Mouse (Mus musculus) spleen, adult 2 months (tissue): Measurements from ENCODE around the gene Sgcd. TPM values are rescaled to one million over a fixed set of nuclear protein-coding genes. Genes with fewer than 3 reads are reported as not detected.

Source experiments
- DNase-seq, 2 experiments: peaks; one replicate each; pipeline versions ENCODE4 v3.0.0 to v3.0.0-alpha.2; 2012 to 2021; ENCODE audit warnings: low spot score in 2 of 2, low read depth in 1 of 2
- H3K27ac ChIP-seq: fragments of 200-500 bp; 2 replicates; pipeline ENCODE4 v1.5.1; 2012; ENCODE audit warnings: low read length, inconsistent platforms; ENCODE audit not compliant: insufficient read depth
- H3K27me3 ChIP-seq: fragments of 200-500 bp; 2 replicates; pipeline ENCODE4 v1.6.1; 2012; ENCODE audit warnings: mild to moderate bottlenecking, moderate library complexity, low read length, inconsistent platforms; ENCODE audit not compliant: control insufficient read depth, insufficient read depth
- H3K36me3 ChIP-seq: fragments of 200-500 bp; 2 replicates; pipeline ENCODE4 v1.6.1; 2012; ENCODE audit warnings: mild to moderate bottlenecking, low read length, inconsistent platforms; ENCODE audit not compliant: control insufficient read depth, insufficient read depth
- H3K4me1 ChIP-seq: fragments of 200-500 bp; 2 replicates; pipeline ENCODE4 v1.6.1; 2011; ENCODE audit warnings: inconsistent platforms; ENCODE audit not compliant: control insufficient read depth, insufficient read depth, insufficient read length
- H3K4me3 ChIP-seq: fragments of 200-500 bp; 2 replicates; pipeline ENCODE4 v1.5.1; 2011; ENCODE audit warnings: mild to moderate bottlenecking, inconsistent platforms; ENCODE audit not compliant: insufficient read depth, insufficient read length; ENCODE audit errors: extremely low read depth
- CTCF ChIP-seq: fragments of 200-500 bp; IDR thresholded peaks from 2 replicates; pipeline ENCODE4 v1.5.1; 2011; ENCODE audit warnings: mild to moderate bottlenecking, inconsistent platforms; ENCODE audit not compliant: insufficient read depth, insufficient read length, insufficient replicate concordance; ENCODE audit errors: extremely low read depth
- POLR2A ChIP-seq: fragments of 200-500 bp; IDR thresholded peaks from 2 replicates; pipeline ENCODE4 v1.6.1; 2011; ENCODE audit warnings: low read depth, low read length, inconsistent platforms
- WGBS: fragments of 180-500 bp; shearing (Covaris S2); methylation state at CpG from one replicate; pipeline ENCODE4 v1.1.7; 2018; 5-methylcytosine and 5-hydroxymethylcytosine counted together
- polyA plus RNA-seq: library from polyadenylated mRNA; depleted of rRNA; stranded (reverse); fragments of >200 nt; gene quantifications from 2 replicates; pipeline ENCODE4 v1.2.3, GENCODE M21; 2012

The Sgcd gene
- polyA plus RNA-seq, 1 experiment, result 0.07 TPM

DNA sequence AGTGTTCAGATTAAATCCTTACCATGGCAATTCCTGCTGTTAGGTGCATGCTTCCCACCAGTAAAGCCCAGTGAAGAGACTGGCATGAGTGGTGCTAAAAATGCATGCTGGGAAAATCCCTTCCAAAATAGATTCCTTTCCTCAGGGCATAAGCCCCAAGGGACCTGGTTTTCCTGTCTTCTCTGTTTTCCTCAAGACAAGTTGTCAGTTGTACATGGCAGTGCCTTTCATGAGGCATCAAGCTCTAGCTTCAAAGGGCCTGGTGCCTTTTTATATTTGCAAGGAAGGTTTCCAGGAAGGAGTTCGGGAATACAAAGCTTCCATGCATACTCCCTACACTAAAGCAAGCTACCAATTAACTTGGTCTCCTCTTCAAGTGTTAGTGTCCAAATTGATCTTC is 782.3 kb downstream of the Sgcd start:
- Histone ChIP-seq H3K4me3 (no peak overlapping the region), H3K27ac (no peak overlapping the region), H3K27me3 (no peaks in the 10 kb centered on the region), H3K4me1 (no peaks in the 10 kb centered on the region), H3K36me3 (no peaks in the 10 kb centered on the region)
- no peak for DNase-seq
- 78% methylated on average over 1 of the region's 1 CpGs for WGBS
- TF ChIP-seq CTCF (no peak), POLR2A (no peak)

DNA sequence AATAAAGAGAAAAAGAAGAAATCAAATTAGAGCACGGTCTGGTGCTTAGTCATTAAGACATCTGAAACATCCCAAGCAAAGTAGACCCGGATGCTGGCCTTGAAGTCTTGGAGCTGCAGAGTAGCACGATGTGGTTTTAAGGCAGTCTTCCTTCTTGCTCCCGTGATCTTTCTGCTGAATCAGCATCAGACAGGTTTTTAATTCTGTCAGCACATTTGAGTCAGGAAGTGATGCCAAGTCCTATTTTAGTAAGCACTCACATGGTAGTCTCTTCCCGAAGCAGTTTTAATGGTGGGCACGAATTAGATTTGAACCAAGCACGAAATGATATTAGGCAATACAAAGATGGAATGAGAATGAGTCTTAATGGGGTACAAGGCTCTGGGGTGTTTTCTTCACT is 789.7 kb downstream of the Sgcd start:
- Histone ChIP-seq H3K4me1 (no peaks in the 10 kb centered on the region), H3K27me3 (no peaks in the 10 kb centered on the region), H3K27ac (no peak overlapping the region), H3K36me3 (no peaks in the 10 kb centered on the region), H3K4me3 (no peak overlapping the region)
- no peak for DNase-seq
- no peak for TF ChIP-seq POLR2A
- no peak for TF ChIP-seq CTCF
- 73% methylated on average over 7 of the region's 7 CpGs for WGBS

DNA sequence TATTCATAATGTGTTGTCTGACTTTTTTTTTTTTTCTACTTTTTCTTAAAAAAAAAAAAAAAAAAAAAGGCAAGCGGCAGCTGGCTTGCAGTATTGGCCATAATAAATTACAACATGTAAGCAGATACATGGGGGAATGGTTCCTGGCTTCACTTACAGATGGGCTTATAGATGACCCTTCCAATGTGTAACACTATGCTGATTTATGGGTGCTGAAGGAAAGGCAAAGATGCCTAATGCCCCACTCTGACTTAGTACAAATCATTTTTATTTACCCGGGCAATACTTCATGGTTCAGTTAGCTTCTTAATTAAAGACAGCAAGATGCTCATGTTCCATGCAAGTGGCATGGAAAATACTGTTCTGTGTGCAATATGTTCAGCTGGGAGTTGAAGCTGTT is 800.2 kb downstream of the Sgcd start:
- Histone ChIP-seq H3K27ac (no peak overlapping the region), H3K4me1 (no peaks in the 10 kb centered on the region), H3K4me3 (no peak overlapping the region), H3K27me3 (no peaks in the 10 kb centered on the region), H3K36me3 (no peaks in the 10 kb centered on the region)
- TF ChIP-seq CTCF (no peak), POLR2A (no peak)
- no peak for DNase-seq
- WGBS, result 91% methylated on average over 2 of the region's 2 CpGs

DNA sequence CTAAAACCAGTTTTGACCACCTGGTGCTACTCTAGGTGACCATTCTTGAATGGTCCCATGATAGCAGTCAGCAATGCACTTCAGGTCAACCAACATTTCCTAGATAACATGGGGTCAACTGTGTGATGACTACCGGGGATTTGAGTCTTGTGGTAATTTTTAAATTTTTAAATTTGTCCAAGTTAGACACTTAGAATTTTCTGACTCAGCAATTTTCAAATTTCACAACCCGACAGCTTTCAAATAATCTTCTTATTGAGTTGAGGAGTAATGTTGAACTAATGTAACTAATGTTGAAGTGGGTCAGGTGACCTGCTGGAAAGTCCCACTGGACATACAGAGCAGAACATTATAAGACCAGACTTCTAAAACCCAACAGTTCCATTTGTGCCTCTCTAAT is 813.8 kb downstream of the Sgcd start:
- no peak for TF ChIP-seq CTCF
- TF ChIP-seq POLR2A, result no peak
- H3K27me3 ChIP-seq, result no peaks in the 10 kb centered on the region
- no peak for DNase-seq
- 76% methylated on average over 2 of the region's 2 CpGs for WGBS
- H3K4me1 ChIP-seq, result no peaks in the 10 kb centered on the region
- no peaks in the 10 kb centered on the region for H3K36me3 ChIP-seq
- H3K27ac ChIP-seq, result no peak overlapping the region
- H3K4me3 ChIP-seq, result no peak overlapping the region

DNA sequence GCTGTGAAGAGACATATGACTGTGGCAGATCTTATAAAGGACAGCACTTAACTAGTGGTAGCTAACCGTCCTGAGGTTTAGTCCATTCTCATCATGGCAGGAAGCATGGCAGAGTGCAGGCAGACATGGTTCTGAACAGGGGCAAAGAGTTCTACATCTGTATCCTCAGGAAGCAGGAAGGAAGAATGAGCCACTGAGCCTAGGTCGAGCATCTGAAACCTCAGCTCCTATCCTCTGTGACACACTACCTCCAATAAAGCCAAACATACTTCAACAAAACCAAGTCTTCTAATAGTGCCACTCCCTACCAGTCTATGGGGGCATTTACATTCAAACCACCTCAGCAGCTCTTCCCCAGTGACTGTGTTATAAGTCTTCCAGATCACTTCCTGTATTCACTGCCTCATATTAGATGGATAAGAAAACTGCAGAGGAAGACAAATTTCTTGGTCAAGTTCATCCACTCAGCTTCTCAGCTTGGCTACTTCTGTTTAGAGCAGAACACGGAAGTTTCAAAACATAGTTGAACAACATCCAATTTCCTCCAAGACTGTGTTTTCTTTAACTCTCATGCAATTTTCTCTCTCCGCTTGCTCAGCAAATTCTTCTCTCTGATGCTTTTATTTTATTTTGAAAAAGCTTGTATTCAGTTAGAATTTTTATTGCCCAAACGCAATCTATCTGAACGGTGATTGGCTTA is 817.7 kb downstream of the Sgcd start:
- Histone ChIP-seq H3K36me3 (no peaks in the 10 kb centered on the region), H3K4me1 (no peaks in the 10 kb centered on the region), H3K4me3 (no peak overlapping the region), H3K27ac (peak overlapping the region; percentile 29; the same call in 1 of the 2 replicates), H3K27me3 (no peaks in the 10 kb centered on the region)
- WGBS, result 50% methylated on average over 6 of the region's 6 CpGs
- no peak for TF ChIP-seq POLR2A
- no peak for TF ChIP-seq CTCF
- no peak for DNase-seq

DNA sequence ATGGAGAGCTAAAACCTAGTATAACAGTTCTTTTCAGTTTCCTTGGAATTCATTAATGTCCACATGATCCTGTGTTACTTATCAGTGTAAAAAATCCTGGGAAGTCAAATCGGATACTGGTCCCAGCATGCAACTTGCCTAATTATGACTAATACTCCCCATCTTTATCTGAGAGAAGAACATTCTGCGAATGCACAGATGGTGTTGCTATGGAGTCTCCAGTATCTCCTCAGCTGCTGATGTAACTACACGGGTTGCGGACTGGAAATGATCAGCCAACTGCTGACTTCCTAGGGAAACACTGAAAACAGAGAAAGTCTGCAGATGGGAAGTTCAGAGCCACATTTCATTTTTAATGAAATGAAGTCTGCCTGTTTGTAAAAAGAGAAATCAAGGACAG is 821.4 kb downstream of the Sgcd start:
- no peaks in the 10 kb centered on the region for H3K36me3 ChIP-seq
- no peak for TF ChIP-seq POLR2A
- no peak for TF ChIP-seq CTCF
- no peaks in the 10 kb centered on the region for H3K27me3 ChIP-seq
- DNase-seq, result no peak
- no peaks in the 10 kb centered on the region for H3K4me1 ChIP-seq
- WGBS, result 84% methylated on average over 4 of the region's 4 CpGs
- H3K27ac ChIP-seq, result no peak overlapping the region
- H3K4me3 ChIP-seq, result no peak overlapping the region

DNA sequence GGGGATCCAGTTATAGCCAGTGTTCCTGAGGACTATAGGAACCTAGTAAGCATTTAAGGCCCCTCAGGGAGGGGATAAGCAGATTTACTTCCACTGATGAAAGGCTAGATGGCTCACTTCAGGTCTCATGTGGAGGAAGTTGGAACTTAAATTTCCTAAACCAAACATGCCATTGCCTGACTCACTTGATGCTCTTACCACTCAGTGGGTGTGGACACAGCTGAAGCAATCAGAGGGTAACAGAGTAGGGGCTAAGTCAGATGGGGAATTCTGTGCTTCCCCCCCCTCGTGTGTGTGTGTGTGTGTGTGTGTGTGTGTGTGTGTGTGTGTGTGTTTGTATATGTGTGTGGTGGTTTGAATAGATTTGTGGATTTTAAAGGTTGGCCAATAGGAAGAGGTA is 830.7 kb downstream of the Sgcd start:
- Histone ChIP-seq H3K36me3 (no peaks in the 10 kb centered on the region), H3K4me3 (no peak overlapping the region), H3K4me1 (no peaks in the 10 kb centered on the region), H3K27ac (no peak overlapping the region), H3K27me3 (no peaks in the 10 kb centered on the region)
- TF ChIP-seq POLR2A (no peak), CTCF (no peak)
- WGBS, result 71% methylated on average over 1 of the region's 1 CpGs
- DNase-seq, result no peak
